Mouse (Mus musculus): Measurements from ENCODE around the gene Apobec1.

DNA sequence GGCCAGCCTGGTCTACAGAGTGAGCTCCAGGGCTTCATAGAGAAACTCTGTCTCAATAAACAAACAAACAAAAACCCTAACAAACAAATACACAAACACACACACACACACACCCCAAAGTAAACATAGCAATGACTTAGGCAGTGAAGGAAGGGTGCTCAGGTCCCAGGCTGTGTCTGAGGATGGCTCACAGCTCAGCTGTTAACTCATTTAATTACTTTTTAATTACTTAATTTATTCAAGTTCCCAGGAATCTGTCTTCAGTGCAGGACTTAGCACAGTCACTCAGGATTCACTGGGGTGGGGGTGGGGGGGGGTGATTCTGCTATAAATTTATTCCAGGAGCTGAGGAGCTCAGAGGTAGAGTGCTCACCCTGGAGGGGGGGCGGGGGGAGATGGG, 32.5 kb downstream of the Apobec1 start:
- TF ChIP-seq CTCF (IDR thresholded peaks at IDR 0.05; ENCODE audit: borderline replicate concordance, insufficient read depth, low read length), result no peak
- no peak for TF ChIP-seq POLR2A (IDR thresholded peaks at IDR 0.05; ENCODE audit: low read depth, low read length)

Measured in embryonic fibroblast, embryonic 13.5 days (primary cell).